Mouse (Mus musculus): ENCODE data around the gene Lmo2. TPM values are rescaled to one million over a fixed set of nuclear protein-coding genes. Genes with fewer than 3 reads are reported as not detected.

Lmo2 gene
- polyA plus RNA-seq, 1 experiment = 0.84 TPM

- TF ChIP-seq POLR2A (IDR thresholded peaks at IDR 0.05; ENCODE audit: low read depth, low read length) = no peak
- no peak for TF ChIP-seq CTCF (IDR thresholded peaks at IDR 0.05; ENCODE audit: borderline replicate concordance, insufficient read depth, low read length)
- Histone ChIP-seq H3K27ac (ENCODE audit: insufficient read depth, low read length) (no peak overlapping the region), H3K4me1 (ENCODE audit: control insufficient read depth, insufficient read depth, low read length) (no peaks in the 10 kb centered on the region), H3K4me3 (ENCODE audit: insufficient read depth, low read length) (no peak overlapping the region)
Measured at GRCm38 (mm10) chr2:103938573-103938972, 19.2 kb upstream of the Lmo2 start.

DNA sequence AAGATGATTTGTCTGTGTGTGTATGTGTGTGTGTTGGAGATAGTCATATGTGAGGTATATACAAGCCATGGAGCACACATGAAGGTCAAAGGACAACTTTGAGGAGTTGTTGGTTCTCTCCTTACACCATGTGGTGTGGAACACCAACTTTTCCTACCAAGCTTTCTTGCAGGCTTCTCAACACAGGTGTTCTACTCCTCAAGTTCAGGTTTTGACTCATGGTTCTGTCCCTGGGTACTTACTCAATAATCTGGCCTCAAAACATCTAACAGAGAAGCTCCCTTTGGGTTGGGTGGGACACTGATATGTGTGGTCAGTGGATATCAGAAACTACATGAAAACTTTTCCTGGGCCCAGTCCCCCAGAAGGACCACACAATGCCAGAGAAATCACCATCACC, 18.8 kb upstream of the Lmo2 start:
- Histone ChIP-seq H3K27ac (ENCODE audit: insufficient read depth, low read length) (no peak overlapping the region), H3K4me3 (ENCODE audit: insufficient read depth, low read length) (no peak overlapping the region), H3K4me1 (ENCODE audit: control insufficient read depth, insufficient read depth, low read length) (no peaks in the 10 kb centered on the region)
- TF ChIP-seq POLR2A (IDR thresholded peaks at IDR 0.05; ENCODE audit: low read depth, low read length) (no peak), CTCF (IDR thresholded peaks at IDR 0.05; ENCODE audit: borderline replicate concordance, insufficient read depth, low read length) (no peak)

DNA sequence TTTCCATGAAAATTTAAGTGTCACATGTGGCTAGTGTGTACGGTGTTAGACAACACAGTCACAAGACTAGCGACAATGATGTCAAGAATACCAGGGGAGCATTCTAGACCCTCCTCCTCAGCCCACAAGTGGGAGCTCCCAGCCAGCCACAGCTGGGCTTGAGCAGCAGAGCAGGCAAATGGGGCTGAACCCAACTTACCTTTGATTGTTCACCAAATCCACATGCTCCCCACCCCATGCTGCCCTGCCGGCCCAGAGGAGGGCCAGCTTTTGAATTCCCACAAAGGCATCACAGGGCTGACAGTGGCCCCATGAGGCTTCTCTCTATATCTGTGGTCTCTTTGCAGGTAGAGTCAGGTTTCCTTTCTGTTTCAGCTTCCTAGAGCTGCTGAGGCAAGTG, 16.7 kb upstream of the Lmo2 start:
- Histone ChIP-seq H3K27ac (ENCODE audit: insufficient read depth, low read length) (no peak overlapping the region), H3K4me3 (ENCODE audit: insufficient read depth, low read length) (no peak overlapping the region), H3K4me1 (ENCODE audit: control insufficient read depth, insufficient read depth, low read length) (no peaks in the 10 kb centered on the region)
- TF ChIP-seq CTCF (IDR thresholded peaks at IDR 0.05; ENCODE audit: borderline replicate concordance, insufficient read depth, low read length) = no peak
- no peak for TF ChIP-seq POLR2A (IDR thresholded peaks at IDR 0.05; ENCODE audit: low read depth, low read length)

GRCm38 (mm10) chr2:103944859-103945258, 12.9 kb upstream of the Lmo2 start:
- Histone ChIP-seq H3K4me1 (ENCODE audit: control insufficient read depth, insufficient read depth, low read length) (no peaks in the 10 kb centered on the region), H3K27ac (ENCODE audit: insufficient read depth, low read length) (no peak overlapping the region), H3K4me3 (ENCODE audit: insufficient read depth, low read length) (no peak overlapping the region)
- TF ChIP-seq CTCF (IDR thresholded peaks at IDR 0.05; ENCODE audit: borderline replicate concordance, insufficient read depth, low read length) (no peak), POLR2A (IDR thresholded peaks at IDR 0.05; ENCODE audit: low read depth, low read length) (no peak)

GRCm38 (mm10) chr2:103945571-103946092, 12.2 kb upstream of the Lmo2 start:
- no peak overlapping the region for H3K4me3 ChIP-seq (ENCODE audit: insufficient read depth, low read length)
- H3K4me1 ChIP-seq (ENCODE audit: control insufficient read depth, insufficient read depth, low read length) = no peaks in the 10 kb centered on the region
- TF ChIP-seq POLR2A (IDR thresholded peaks at IDR 0.05; ENCODE audit: low read depth, low read length) (no peak), CTCF (IDR thresholded peaks at IDR 0.05; ENCODE audit: borderline replicate concordance, insufficient read depth, low read length) (no peak)
- no peak overlapping the region for H3K27ac ChIP-seq (ENCODE audit: insufficient read depth, low read length)

DNA sequence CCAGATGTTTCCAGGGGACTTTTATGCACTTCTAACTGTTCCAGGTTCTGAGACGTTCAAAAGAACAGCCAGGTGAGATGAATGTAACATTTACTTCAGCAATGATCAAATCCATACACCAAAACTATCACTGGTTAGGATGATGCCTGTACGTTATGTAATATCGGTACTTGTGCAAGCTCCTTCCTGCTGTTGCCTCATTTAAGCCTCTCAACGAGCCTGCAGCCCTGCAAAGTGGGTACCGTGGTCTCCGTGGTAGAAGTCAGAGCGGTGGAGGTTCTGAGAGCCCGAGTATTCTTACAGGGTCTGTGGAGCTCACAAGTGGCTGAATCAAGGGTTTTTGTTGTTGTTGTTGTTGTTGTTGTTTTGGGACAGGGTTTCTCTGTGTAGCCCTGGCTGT, 10.9 kb upstream of the Lmo2 start:
- H3K27ac ChIP-seq (ENCODE audit: insufficient read depth, low read length) = no peak overlapping the region
- H3K4me3 ChIP-seq (ENCODE audit: insufficient read depth, low read length) = no peak overlapping the region
- TF ChIP-seq CTCF (IDR thresholded peaks at IDR 0.05; ENCODE audit: borderline replicate concordance, insufficient read depth, low read length) (no peak), POLR2A (IDR thresholded peaks at IDR 0.05; ENCODE audit: low read depth, low read length) (no peak)
- H3K4me1 ChIP-seq (ENCODE audit: control insufficient read depth, insufficient read depth, low read length) = no peaks in the 10 kb centered on the region

DNA sequence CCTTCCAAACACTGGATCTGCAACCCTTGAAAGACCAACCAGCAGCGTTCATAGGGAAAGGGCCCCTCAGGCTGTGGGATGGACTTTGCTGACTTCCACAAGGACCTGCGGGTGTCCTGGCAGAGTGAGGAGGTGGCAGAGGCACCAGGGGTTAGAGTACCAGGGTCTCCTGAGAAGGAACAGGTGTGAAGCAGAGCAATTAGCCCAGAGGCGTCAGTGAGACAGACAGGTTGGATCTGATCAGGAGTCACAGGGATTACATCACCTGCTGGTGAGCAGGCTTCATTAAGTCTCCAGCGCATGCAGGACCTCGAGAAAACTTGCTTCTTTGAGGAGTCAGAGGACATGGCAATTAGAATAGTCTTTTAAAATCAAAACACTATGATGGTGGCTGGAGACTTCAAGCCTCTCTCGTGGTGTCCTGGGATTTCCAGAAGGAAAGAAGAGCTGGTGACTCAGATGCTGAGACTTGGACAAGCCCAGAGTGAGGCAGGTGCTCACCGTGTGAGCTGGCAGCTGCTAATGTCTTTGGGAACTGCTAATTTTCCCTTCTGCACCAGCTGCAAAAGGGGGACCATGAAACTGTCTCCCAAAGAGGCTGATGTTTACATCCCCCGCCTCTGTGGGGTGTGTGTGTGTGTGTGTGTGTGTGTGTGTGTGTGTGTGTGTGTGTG, 9.7 kb upstream of the Lmo2 start:
- Histone ChIP-seq H3K4me3 (ENCODE audit: insufficient read depth, low read length) (no peak overlapping the region), H3K4me1 (ENCODE audit: control insufficient read depth, insufficient read depth, low read length) (no peaks in the 10 kb centered on the region), H3K27ac (ENCODE audit: insufficient read depth, low read length) (no peak overlapping the region)
- TF ChIP-seq CTCF (IDR thresholded peaks at IDR 0.05; ENCODE audit: borderline replicate concordance, insufficient read depth, low read length) = no peak
- TF ChIP-seq POLR2A (IDR thresholded peaks at IDR 0.05; ENCODE audit: low read depth, low read length) = no peak

- H3K27ac ChIP-seq (ENCODE audit: insufficient read depth, low read length) = no peak overlapping the region
- no peaks in the 10 kb centered on the region for H3K4me1 ChIP-seq (ENCODE audit: control insufficient read depth, insufficient read depth, low read length)
Measured at GRCm38 (mm10) chr2:103953050-103953835, 4.5 kb upstream of the Lmo2 start.

DNA sequence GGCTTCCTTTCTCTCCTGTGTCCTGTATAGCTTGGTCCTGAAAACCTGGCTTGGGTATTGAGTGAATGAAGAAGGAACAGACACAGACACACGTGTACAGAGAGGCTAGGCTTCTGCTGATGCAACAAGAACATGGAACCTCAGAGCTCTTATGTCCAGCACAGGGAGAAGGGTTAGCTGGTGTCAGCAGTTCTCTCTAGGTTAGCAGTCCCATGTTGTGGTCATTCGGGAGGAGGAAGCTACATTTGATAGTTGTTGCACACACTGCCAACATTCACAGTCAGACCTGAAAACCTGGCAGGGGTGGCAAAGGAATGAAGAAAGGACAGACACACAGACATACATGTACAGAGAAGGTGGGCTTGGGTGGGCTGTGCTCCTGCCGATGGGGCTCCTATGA, 2.1 kb upstream of the Lmo2 start:
- Histone ChIP-seq H3K4me3 (ENCODE audit: insufficient read depth, low read length) (no peak overlapping the region), H3K27ac (ENCODE audit: insufficient read depth, low read length) (no peak overlapping the region), H3K4me1 (ENCODE audit: control insufficient read depth, insufficient read depth, low read length) (no peaks in the 10 kb centered on the region)
- no peak for TF ChIP-seq POLR2A (IDR thresholded peaks at IDR 0.05; ENCODE audit: low read depth, low read length)
- TF ChIP-seq CTCF (IDR thresholded peaks at IDR 0.05; ENCODE audit: borderline replicate concordance, insufficient read depth, low read length) = no peak

More at GRCm38 (mm10) chr2:103953050-103953835, 4.5 kb upstream of the Lmo2 start:
- no peak for TF ChIP-seq CTCF (IDR thresholded peaks at IDR 0.05; ENCODE audit: borderline replicate concordance, insufficient read depth, low read length)
- no peak for TF ChIP-seq POLR2A (IDR thresholded peaks at IDR 0.05; ENCODE audit: low read depth, low read length)
- H3K4me3 ChIP-seq (ENCODE audit: insufficient read depth, low read length) = no peak overlapping the region

DNA sequence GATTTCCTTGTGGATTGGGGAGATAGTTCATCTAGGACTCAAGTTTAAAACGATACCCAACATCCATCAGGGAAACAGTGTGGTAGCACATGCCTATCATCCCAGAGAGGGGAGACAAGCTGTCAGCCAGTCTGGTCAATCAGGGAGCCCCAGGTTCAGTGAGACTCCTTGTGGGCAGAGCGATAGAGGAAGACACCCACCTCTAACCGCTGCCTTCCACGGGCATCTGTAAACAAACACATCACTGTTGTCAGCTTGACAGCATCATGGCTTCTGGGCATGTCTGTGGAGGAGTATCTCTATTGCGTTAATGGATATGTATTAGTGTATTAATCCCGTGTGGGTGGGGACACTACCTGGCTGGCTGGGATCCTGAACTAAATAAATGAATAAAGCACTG, 919 bp upstream of the Lmo2 start:
- Histone ChIP-seq H3K4me3 (ENCODE audit: insufficient read depth, low read length) (no peak overlapping the region), H3K4me1 (ENCODE audit: control insufficient read depth, insufficient read depth, low read length) (no peaks in the 10 kb centered on the region), H3K27ac (ENCODE audit: insufficient read depth, low read length) (no peak overlapping the region)
- TF ChIP-seq CTCF (IDR thresholded peaks at IDR 0.05; ENCODE audit: borderline replicate concordance, insufficient read depth, low read length) = no peak
- TF ChIP-seq POLR2A (IDR thresholded peaks at IDR 0.05; ENCODE audit: low read depth, low read length) = no peak
